20 mouse cellular contexts compared by ENCODE assay signal in the genomic region with DNA sequence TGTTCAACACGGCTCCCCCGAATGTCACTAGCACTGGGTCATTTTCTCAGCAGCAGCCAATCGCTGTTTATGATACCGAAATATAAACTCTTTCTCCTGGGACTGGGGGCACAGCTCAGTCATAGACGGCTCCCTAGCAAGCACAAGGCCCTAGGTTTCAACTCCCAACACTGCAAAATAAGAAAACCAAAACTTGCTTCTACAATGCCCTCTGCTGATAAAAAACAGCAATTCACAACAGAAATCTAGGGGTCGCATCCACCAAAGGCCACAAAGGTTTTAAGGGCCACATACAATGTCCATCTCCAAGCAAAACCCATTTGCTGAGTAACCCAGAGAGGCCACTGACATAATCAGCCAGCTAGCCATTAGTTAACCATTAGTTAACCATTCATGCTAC. TPM values are rescaled to one million over a fixed set of nuclear protein-coding genes. Genes with fewer than 3 reads are reported as not detected.
DNase-seq lines count a peak whose midpoint lies in the region; ATAC-seq and TF ChIP-seq lines count a peak whose summit lies in the region.
"Had no signal": no experiment of that assay in that cellular context is flagged by ENCODE, and none has a peak within 500 bp of the region (broad histone marks: within the 10 kb centered on the region; RNA-seq: fewer than 3 reads in every experiment).

No protein-coding gene starts in this region.

- H3K9me3 ChIP-seq in hindbrain, postnatal 0 days (ENCODE audit: low read length) = no peaks in the 10 kb centered on the region
- no peaks in the 10 kb centered on the region for H3K9me3 ChIP-seq in hindbrain, embryonic 16.5 days (ENCODE audit: control insufficient read depth, low read length)
- no peaks in the 10 kb centered on the region for H3K9me3 ChIP-seq in midbrain, postnatal 0 days (ENCODE audit: low read length)
- H3K9me3 ChIP-seq in midbrain, embryonic 15.5 days = no peaks in the 10 kb centered on the region
- H3K9me3 ChIP-seq in liver, embryonic 12.5 days (replicated peaks) = no peaks in the 10 kb centered on the region
- H3K9me3 ChIP-seq in stomach, postnatal 0 days (ENCODE audit: control insufficient read depth, low read length) = no peaks in the 10 kb centered on the region
- H3K9me3 ChIP-seq: embryonic facial prominence, embryonic 12.5 days; heart, embryonic 12.5 days; limb, embryonic 10.5 days; stomach, embryonic 15.5 days had no signal

- no peak for ATAC-seq in hindbrain, postnatal 0 days
- ATAC-seq in hindbrain, embryonic 16.5 days = no peak
- ATAC-seq in midbrain, postnatal 0 days (ENCODE audit: low FRiP score) = no peak
- ATAC-seq in midbrain, embryonic 15.5 days (replicated peaks) = no peak
- no peak for ATAC-seq in liver, embryonic 12.5 days
- no peak for ATAC-seq in stomach, postnatal 0 days (ENCODE audit: low FRiP score, low TSS enrichment)

- TF ChIP-seq EP300 in stomach, postnatal 0 days (optimal IDR thresholded peaks at IDR 0.05) = no peak

- H3K4me3 ChIP-seq in hindbrain, postnatal 0 days (ENCODE audit: low read length) = no peak overlapping the region
- no peak overlapping the region for H3K4me3 ChIP-seq in hindbrain, embryonic 16.5 days (ENCODE audit: low read length)
- no peak overlapping the region for H3K4me3 ChIP-seq in midbrain, postnatal 0 days (ENCODE audit: low read depth, low read length)
- no peak overlapping the region for H3K4me3 ChIP-seq in midbrain, embryonic 15.5 days
- no peak overlapping the region for H3K4me3 ChIP-seq in liver, embryonic 12.5 days
- no peak overlapping the region for H3K4me3 ChIP-seq in stomach, postnatal 0 days (ENCODE audit: low read depth, low read length)
- H3K4me3 ChIP-seq: embryonic facial prominence, embryonic 12.5 days; heart, embryonic 12.5 days; limb, embryonic 10.5 days; stomach, embryonic 15.5 days had no signal

- H3K9ac ChIP-seq in hindbrain, postnatal 0 days (replicated peaks; ENCODE audit: low read length) = no peak overlapping the region
- H3K9ac ChIP-seq in hindbrain, embryonic 16.5 days (ENCODE audit: low read depth, low read length) = no peak overlapping the region
- H3K9ac ChIP-seq in midbrain, postnatal 0 days (replicated peaks; ENCODE audit: low read length, poor library complexity, severe bottlenecking) = no peak overlapping the region
- H3K9ac ChIP-seq in midbrain, embryonic 15.5 days = no peak overlapping the region
- peak overlapping the region; percentile 10; the same call in 1 of the 2 replicates for H3K9ac ChIP-seq in liver, embryonic 12.5 days
- H3K9ac ChIP-seq in stomach, postnatal 0 days (ENCODE audit: low read length) = no peak overlapping the region
- H3K9ac ChIP-seq: embryonic facial prominence, embryonic 12.5 days; heart, embryonic 12.5 days; stomach, embryonic 15.5 days had no signal

- no peak overlapping the region for H3K4me2 ChIP-seq in hindbrain, postnatal 0 days (ENCODE audit: low read depth, low read length)
- H3K4me2 ChIP-seq in hindbrain, embryonic 16.5 days (ENCODE audit: low read length) = no peak overlapping the region
- no peak overlapping the region for H3K4me2 ChIP-seq in midbrain, postnatal 0 days (ENCODE audit: low read depth, low read length, poor library complexity, severe bottlenecking)
- no peak overlapping the region for H3K4me2 ChIP-seq in midbrain, embryonic 15.5 days
- H3K4me2 ChIP-seq in liver, embryonic 12.5 days = no peak overlapping the region
- no peak overlapping the region for H3K4me2 ChIP-seq in stomach, postnatal 0 days (replicated peaks; ENCODE audit: low read depth)
- H3K4me2 ChIP-seq: embryonic facial prominence, embryonic 12.5 days; heart, embryonic 12.5 days; stomach, embryonic 15.5 days had no signal

- 81% methylated on average over 6 of the region's 6 CpGs for WGBS in hindbrain, postnatal 0 days
- WGBS in hindbrain, embryonic 16.5 days = 76% methylated on average over 6 of the region's 6 CpGs
- WGBS in midbrain, postnatal 0 days = 82% methylated on average over 6 of the region's 6 CpGs
- 74% methylated on average over 6 of the region's 6 CpGs for WGBS in midbrain, embryonic 15.5 days
- 79% methylated on average over 6 of the region's 6 CpGs for WGBS in liver, embryonic 12.5 days (ENCODE audit: insufficient replicate concordance)
- 72% methylated on average over 6 of the region's 6 CpGs for WGBS in stomach, postnatal 0 days

- no peaks in the 10 kb centered on the region for H3K27me3 ChIP-seq in hindbrain, postnatal 0 days (ENCODE audit: insufficient read depth, low read length)
- no peaks in the 10 kb centered on the region for H3K27me3 ChIP-seq in hindbrain, embryonic 16.5 days (replicated peaks; ENCODE audit: control insufficient read depth, insufficient read depth, low read length)
- no peaks in the 10 kb centered on the region for H3K27me3 ChIP-seq in midbrain, postnatal 0 days (ENCODE audit: insufficient read depth, low read length)
- H3K27me3 ChIP-seq in midbrain, embryonic 15.5 days (replicated peaks) = no peaks in the 10 kb centered on the region
- no peaks in the 10 kb centered on the region for H3K27me3 ChIP-seq in liver, embryonic 12.5 days (replicated peaks)
- no peaks in the 10 kb centered on the region for H3K27me3 ChIP-seq in stomach, postnatal 0 days (ENCODE audit: control insufficient read depth, insufficient read depth, low read length)
- H3K27me3 ChIP-seq: embryonic facial prominence, embryonic 12.5 days; heart, embryonic 12.5 days; stomach, embryonic 15.5 days had no signal

- H3K36me3 ChIP-seq in hindbrain, postnatal 0 days (ENCODE audit: insufficient read depth, low read length) = no peaks in the 10 kb centered on the region
- H3K36me3 ChIP-seq in hindbrain, embryonic 16.5 days (ENCODE audit: control insufficient read depth, insufficient read depth, low read length) = no peaks in the 10 kb centered on the region
- peaks cover 6% of the 10 kb centered on the region for H3K36me3 ChIP-seq in midbrain, postnatal 0 days (ENCODE audit: insufficient read depth, low read length)
- H3K36me3 ChIP-seq in midbrain, embryonic 15.5 days (replicated peaks) = no peaks in the 10 kb centered on the region
- peaks cover 83% of the 10 kb centered on the region for H3K36me3 ChIP-seq in liver, embryonic 12.5 days
- 0 out of 2 replicates have a peak, but pooled peaks cover 4% of the 10 kb centered on the region for H3K36me3 ChIP-seq in stomach, postnatal 0 days (ENCODE audit: control insufficient read depth, insufficient read depth, low read length)

- H3K4me1 ChIP-seq in hindbrain, postnatal 0 days (ENCODE audit: insufficient read depth, low read length) = no peaks in the 10 kb centered on the region
- H3K4me1 ChIP-seq in hindbrain, embryonic 16.5 days (ENCODE audit: control insufficient read depth, insufficient read depth, low read depth, low read length) = no peaks in the 10 kb centered on the region
- no peaks in the 10 kb centered on the region for H3K4me1 ChIP-seq in midbrain, postnatal 0 days (ENCODE audit: insufficient read depth, low read length)
- H3K4me1 ChIP-seq in midbrain, embryonic 15.5 days = no peaks in the 10 kb centered on the region
- peaks cover 91% of the 10 kb centered on the region for H3K4me1 ChIP-seq in liver, embryonic 12.5 days
- H3K4me1 ChIP-seq in stomach, postnatal 0 days (replicated peaks; ENCODE audit: control insufficient read depth, insufficient read depth) = no peaks in the 10 kb centered on the region
- H3K4me1 ChIP-seq: embryonic facial prominence, embryonic 12.5 days; heart, embryonic 12.5 days; limb, embryonic 10.5 days; stomach, embryonic 15.5 days had no signal

- peak; percentile 31 for DNase-seq in hindbrain, postnatal 0 days (ENCODE audit: low spot score)
- DNase-seq in midbrain, postnatal 0 days (ENCODE audit: low spot score) = peak; percentile 14
- no peak for DNase-seq in stomach, postnatal 0 days (ENCODE audit: low spot score)
- DNase-seq in kidney, adult 11 months = no peak
- no peak for DNase-seq in adrenal gland, adult 2 months
- DNase-seq: adrenal gland, postnatal 10 days; cerebellum, adult 11-12 months; cerebellum, postnatal 36 days; gastrocnemius, postnatal 14 days; heart, postnatal 36 days; kidney, adult 9 months; lung, adult 2 months; midbrain, embryonic 14.5 days had no signal

- TF ChIP-seq CTCF in hindbrain, postnatal 0 days (IDR thresholded peaks at IDR 0.05; ENCODE audit: low read depth) = peak; percentile 46; the same call in 1 of the 2 replicates
- TF ChIP-seq CTCF in midbrain, postnatal 0 days (IDR thresholded peaks at IDR 0.05) = peak; percentile 62
- peak; percentile 46 for TF ChIP-seq CTCF in stomach, postnatal 0 days (IDR thresholded peaks at IDR 0.05; ENCODE audit: low read depth)

- no peak overlapping the region for H3K27ac ChIP-seq in hindbrain, postnatal 0 days
- H3K27ac ChIP-seq in hindbrain, embryonic 16.5 days (ENCODE audit: low read depth, low read length) = no peak overlapping the region
- H3K27ac ChIP-seq in midbrain, postnatal 0 days (ENCODE audit: low read depth, low read length) = no peak overlapping the region
- no peak overlapping the region for H3K27ac ChIP-seq in midbrain, embryonic 15.5 days
- H3K27ac ChIP-seq in liver, embryonic 12.5 days = peak overlapping the region; percentile 99
- no peak overlapping the region for H3K27ac ChIP-seq in stomach, postnatal 0 days (replicated peaks)
- H3K27ac ChIP-seq: embryonic facial prominence, embryonic 12.5 days; limb, embryonic 10.5 days; stomach, embryonic 15.5 days had no signal

RNA-seq across cellular contexts. Expression of gene Prim2, which starts 41.8 kb away (rescaled TPM):
- total RNA-seq in hindbrain, postnatal 0 days (2014; rRNA removed) = 18.8 and 19.0 TPM in 2 replicates
- 17.9 and 18.6 TPM in 2 replicates for polyA plus RNA-seq in hindbrain, postnatal 0 days (2015; fragmentation: Nextera tagmentation; extraction: Ambion mirVana)
- polyA plus RNA-seq in hindbrain, embryonic 16.5 days (2015; fragmentation: Nextera tagmentation; extraction: Ambion mirVana) = 21.5 and 23.6 TPM in 2 replicates
- total RNA-seq in midbrain, postnatal 0 days (2014; rRNA removed) = 18.7 and 21.5 TPM in 2 replicates
- polyA plus RNA-seq in midbrain, postnatal 0 days (2015; fragmentation: Nextera tagmentation; extraction: Ambion mirVana) = 12.6 and 13.2 TPM in 2 replicates
- 21.0 and 21.7 TPM in 2 replicates for polyA plus RNA-seq in midbrain, embryonic 15.5 days (2015; fragmentation: Nextera tagmentation; extraction: Ambion mirVana)
- 49.2 and 50.0 TPM in 2 replicates for polyA plus RNA-seq in liver, embryonic 12.5 days (2016; fragmentation: Nextera tagmentation; extraction: Ambion mirVana)
- 13.1 and 13.6 TPM in 2 replicates for polyA plus RNA-seq in stomach, postnatal 0 days (2015; fragmentation: Nextera tagmentation; extraction: Ambion mirVana)
- total RNA-seq in adrenal gland, adult 2 months (2021) = 1 to 10 TPM; 4.3 to 4.4 TPM
- 1.2 TPM in 2 replicates for polyA plus RNA-seq in adrenal gland, adult 2 months (2012; rRNA removed)

Comparison
In these comparisons a context has a peak if more than half of its experiments do, and no peak if none do; other contexts are left out.
1. DNase-seq: peak in hindbrain, postnatal 0 days (single experiment) and midbrain, postnatal 0 days (single experiment); none in stomach, postnatal 0 days (single experiment), kidney, adult 11 months (single experiment) and adrenal gland, adult 2 months (single experiment).
2. Peak in every context shown above with its lines, with median percentiles within 50 percentile points of each other: CTCF ChIP-seq.